10 mouse cellular contexts compared by ENCODE assay signal in genomic region chr1:120331841-120332240, GRCm38 (mm10). TPM values are rescaled to one million over a fixed set of nuclear protein-coding genes. Genes with fewer than 3 reads are reported as not detected.
DNase-seq lines count a peak whose midpoint lies in the region; ATAC-seq and TF ChIP-seq lines count a peak whose summit lies in the region.
"Had no signal": no experiment of that assay in that cellular context is flagged by ENCODE, and none has a peak within 500 bp of the region (broad histone marks: within the 10 kb centered on the region; RNA-seq: fewer than 3 reads in every experiment).

No protein-coding gene starts in this region.

- no peaks in the 10 kb centered on the region for H3K27me3 ChIP-seq in liver, adult 2 months (ENCODE audit: control insufficient read depth, insufficient read depth, low read length)

- peak; percentile 65 for ATAC-seq in common myeloid progenitor, adult 5-6 weeks (replicated peaks; ENCODE audit: low read depth, poor library complexity, severe bottlenecking)

- DNase-seq in heart, adult 11 months: peak; percentile 90
- no peak for DNase-seq in heart, adult 9 months (ENCODE audit: low spot score in 2 of 2)
- peak; percentile 20 for DNase-seq in A20 (ENCODE audit: low read depth, low spot score)
- peak; percentile 2 for DNase-seq in liver, adult 2 months (ENCODE audit: extremely low read depth, low read depth, low spot score)
- no peak for DNase-seq in layer of hippocampus, postnatal 36 days
- DNase-seq in thymus, postnatal 36 days: no peak
- DNase-seq in layer of hippocampus, adult 18-20 months (ENCODE audit: low spot score in 2 of 2): no peak

- no peaks in the 10 kb centered on the region for H3K79me2 ChIP-seq in liver, adult 2 months (ENCODE audit: control insufficient read depth, insufficient read depth, low read length)

- H3K9ac ChIP-seq in liver, adult 2 months (ENCODE audit: low read depth, low read length): no peak overlapping the region
- H3K9ac ChIP-seq: midbrain, embryonic 12.5 days had no signal

- H3K36me3 ChIP-seq in liver, adult 2 months (ENCODE audit: control insufficient read depth, insufficient read depth, low read length): no peaks in the 10 kb centered on the region
- H3K36me3 ChIP-seq: midbrain, embryonic 12.5 days had no signal

- 42% methylated on average over 6 of the region's 6 CpGs for WGBS in liver, adult 2 months

- no peak overlapping the region for H3K4me3 ChIP-seq in liver, adult 2 months (ENCODE audit: insufficient read depth, low read depth, low read length)
- H3K4me3 ChIP-seq: midbrain, embryonic 12.5 days had no signal

- TF ChIP-seq CTCF in liver, adult 2 months (IDR thresholded peaks at IDR 0.05; ENCODE audit: low read depth, low read length): no peak

- no peaks in the 10 kb centered on the region for H3K4me1 ChIP-seq in liver, adult 2 months (ENCODE audit: control insufficient read depth, insufficient read depth, low read length)
- H3K4me1 ChIP-seq: midbrain, embryonic 12.5 days had no signal

- H3K27ac ChIP-seq in liver, adult 2 months (replicated peaks; ENCODE audit: insufficient read depth, low read depth, low read length): no peak overlapping the region
- H3K27ac ChIP-seq: midbrain, embryonic 12.5 days had no signal

- no peak for TF ChIP-seq POLR2A in liver, adult 2 months (IDR thresholded peaks at IDR 0.05; ENCODE audit: extremely low read depth, insufficient read depth, low read length)

RNA-seq across cellular contexts. Expression of gene C1ql2, which starts 8.5 kb away (rescaled TPM):
- not detected in 2 replicates for total RNA-seq in common myeloid progenitor, adult 5-6 weeks (2017)
- total RNA-seq in liver, adult 2 months (2014; rRNA removed): not detected in 2 replicates
- polyA plus RNA-seq in liver, adult 2 months (2012; rRNA removed): not detected in 2 replicates
- 10 to 100 TPM; 81.1 to 88.7 TPM for total RNA-seq in layer of hippocampus, postnatal 36 days (2021)
- total RNA-seq in layer of hippocampus, adult 18-20 months (2021): 10 to 100 TPM; 84.8 to 98.6 TPM
- polyA plus RNA-seq: gonadal fat pad, adult 2 months had no signal

RNA-seq across cellular contexts. Expression of gene Steap3, which starts 59.3 kb away (rescaled TPM):
- total RNA-seq in common myeloid progenitor, adult 5-6 weeks (2017): 21.2 and 30.0 TPM in 2 replicates
- 7.5 and 11.9 TPM in 2 replicates for total RNA-seq in liver, adult 2 months (2014; rRNA removed)
- polyA plus RNA-seq in liver, adult 2 months (2012; rRNA removed): 33.3 and 41.0 TPM in 2 replicates
- total RNA-seq in layer of hippocampus, postnatal 36 days (2021): 1 to 10 TPM; 7.1 to 7.2 TPM
- 1 to 10 TPM; 5.4 to 6.3 TPM for total RNA-seq in layer of hippocampus, adult 18-20 months (2021)

Comparison
In these comparisons a context has a peak if more than half of its experiments do, and no peak if none do; other contexts are left out.
1. DNase-seq: peak in heart, adult 11 months (single experiment), A20 (single experiment) and liver, adult 2 months (single experiment); none in heart, adult 9 months (0 of 2), layer of hippocampus, postnatal 36 days (0 of 2), thymus, postnatal 36 days (0 of 2) and layer of hippocampus, adult 18-20 months (0 of 2).
2. RNA of gene C1ql2, which starts 8.5 kb away (total RNA-seq): 84.8 to 98.6 TPM in layer of hippocampus, adult 18-20 months and 81.1 to 88.7 TPM in layer of hippocampus, postnatal 36 days; not detected in common myeloid progenitor, adult 5-6 weeks and not detected in liver, adult 2 months; every median in the first group is over 10 times any median in the second.